Mouse (Mus musculus) brain, embryonic 14.5 days (tissue): Measurements from ENCODE around the gene Rasl11a.
A peak's percentile ranks its signal among the peaks of the same experiment; 100 is the strongest.

Experiments
- CTCF ChIP-seq: fragments of 200-500 bp; IDR thresholded peaks from 2 replicates; pipeline ENCODE4 v1.5.1; 2012; ENCODE audit warnings: inconsistent platforms, mild to moderate bottlenecking, moderate library complexity, borderline replicate concordance; ENCODE audit not compliant: insufficient read depth, insufficient read length; ENCODE audit errors: extremely low read depth
- POLR2A ChIP-seq: fragments of 200-500 bp; IDR thresholded peaks from 2 replicates; pipeline ENCODE4 v1.6.1; 2012; ENCODE audit warnings: mild to moderate bottlenecking, inconsistent platforms, borderline replicate concordance; ENCODE audit not compliant: poor library complexity, insufficient read depth, insufficient read length, severe bottlenecking; ENCODE audit errors: extremely low read depth

- TF ChIP-seq POLR2A (peak; percentile 77; the same call in 1 of the 2 replicates), CTCF (0 out of 2 replicates have a peak, but pooled peaks have one; percentile 2)
Measured at GRCm38 (mm10) chr5:146844945-146845365, at the start of gene Rasl11a.
